Mouse (Mus musculus): ENCODE data around the gene Bcat2. TPM values are rescaled to one million over a fixed set of nuclear protein-coding genes. Genes with fewer than 3 reads are reported as not detected.

The Bcat2 gene
- total RNA-seq, 2 experiments from 2014 or later, result 38.9 to 69.1 TPM

Other genes with a start within 250 kb of the Bcat2 start
Only the 30 nearest of the 36 such genes appear.
- not detected in 2 replicates for gene Lin7b, start 199.6 kb upstream of the Bcat2 start, total RNA-seq (2014; fragmentation: Nextera tagmentation)
- gene Lin7b, start 199.6 kb upstream of the Bcat2 start, total RNA-seq (2017), result 1.9 TPM in 1 of 2 replicates, not detected in the other
- 259 and 270 TPM in 2 replicates for gene Snrnp70, start 174.4 kb upstream of the Bcat2 start, total RNA-seq (2014; fragmentation: Nextera tagmentation)
- gene Snrnp70, start 174.4 kb upstream of the Bcat2 start, total RNA-seq (2017), result 374 and 382 TPM in 2 replicates
- gene Kcna7, start 164.5 kb upstream of the Bcat2 start, total RNA-seq (2014; fragmentation: Nextera tagmentation), result not detected in 2 replicates
- gene Kcna7, start 164.5 kb upstream of the Bcat2 start, total RNA-seq (2017), result not detected in 2 replicates
- not detected in 2 replicates for gene Ntf5, start 156.5 kb upstream of the Bcat2 start, total RNA-seq (2014; fragmentation: Nextera tagmentation)
- gene Ntf5, start 156.5 kb upstream of the Bcat2 start, total RNA-seq (2017), result not detected in 2 replicates
- gene Lhb, start 149.3 kb upstream of the Bcat2 start, total RNA-seq (2014; fragmentation: Nextera tagmentation), result not detected in 2 replicates
- gene Lhb, start 149.3 kb upstream of the Bcat2 start, total RNA-seq (2017), result not detected in 2 replicates
- gene Gys1, start 135.3 kb upstream of the Bcat2 start, total RNA-seq (2014; fragmentation: Nextera tagmentation), result 27.1 and 32.4 TPM in 2 replicates
- gene Gys1, start 135.3 kb upstream of the Bcat2 start, total RNA-seq (2017), result 20.3 and 21.3 TPM in 2 replicates
- 90.0 and 147 TPM in 2 replicates for gene Ruvbl2, start 132.1 kb upstream of the Bcat2 start, total RNA-seq (2014; fragmentation: Nextera tagmentation)
- gene Ruvbl2, start 132.1 kb upstream of the Bcat2 start, total RNA-seq (2017), result 191 and 250 TPM in 2 replicates
- 1,113 and 1,886 TPM in 2 replicates for gene Ftl1, start 110.3 kb upstream of the Bcat2 start, total RNA-seq (2014; fragmentation: Nextera tagmentation)
- gene Ftl1, start 110.3 kb upstream of the Bcat2 start, total RNA-seq (2017), result 1,040 and 1,064 TPM in 2 replicates
- gene Bax, start 103.3 kb upstream of the Bcat2 start, total RNA-seq (2014; fragmentation: Nextera tagmentation), result 39.3 and 51.9 TPM in 2 replicates
- 28.7 and 34.2 TPM in 2 replicates for gene Bax, start 103.3 kb upstream of the Bcat2 start, total RNA-seq (2017)
- not detected in 2 replicates for gene Tulp2, start 88.3 kb upstream of the Bcat2 start, total RNA-seq (2014; fragmentation: Nextera tagmentation)
- gene Tulp2, start 88.3 kb upstream of the Bcat2 start, total RNA-seq (2017), result not detected in 2 replicates
- gene Gm45808, start 83.3 kb upstream of the Bcat2 start, total RNA-seq (2014; fragmentation: Nextera tagmentation), result not detected in 2 replicates
- gene Gm45808, start 83.3 kb upstream of the Bcat2 start, total RNA-seq (2017), result not detected in 2 replicates
- gene Dhdh, start 81.3 kb upstream of the Bcat2 start, total RNA-seq (2014; fragmentation: Nextera tagmentation), result 29.3 and 31.1 TPM in 2 replicates
- 18.4 and 20.2 TPM in 2 replicates for gene Dhdh, start 81.3 kb upstream of the Bcat2 start, total RNA-seq (2017)
- 184 and 207 TPM in 2 replicates for gene Nucb1, start 59.7 kb upstream of the Bcat2 start, total RNA-seq (2014; fragmentation: Nextera tagmentation)
- gene Nucb1, start 59.7 kb upstream of the Bcat2 start, total RNA-seq (2017), result 316 and 398 TPM in 2 replicates
- gene Ppp1r15a, start 43.9 kb upstream of the Bcat2 start, total RNA-seq (2014; fragmentation: Nextera tagmentation), result 8.3 and 22.1 TPM in 2 replicates
- 51.1 and 54.9 TPM in 2 replicates for gene Ppp1r15a, start 43.9 kb upstream of the Bcat2 start, total RNA-seq (2017)
- gene Plekha4, start 43.8 kb upstream of the Bcat2 start, total RNA-seq (2014; fragmentation: Nextera tagmentation), result not detected in 2 replicates
- 0.26 TPM in 1 of 2 replicates, not detected in the other for gene Plekha4, start 43.8 kb upstream of the Bcat2 start, total RNA-seq (2017)
- 4.4 TPM in 1 of 2 replicates, not detected in the other for gene Hsd17b14, start 15.3 kb upstream of the Bcat2 start, total RNA-seq (2014; fragmentation: Nextera tagmentation)
- gene Hsd17b14, start 15.3 kb upstream of the Bcat2 start, total RNA-seq (2017), result 0.26 and 0.41 TPM in 2 replicates
- not detected in 2 replicates for gene Fgf21, start 45.3 kb downstream of the Bcat2 start, total RNA-seq (2014; fragmentation: Nextera tagmentation)
- not detected in 2 replicates for gene Fgf21, start 45.3 kb downstream of the Bcat2 start, total RNA-seq (2017)
- not detected in 2 replicates for gene Fut1, start 47.1 kb downstream of the Bcat2 start, total RNA-seq (2014; fragmentation: Nextera tagmentation)
- gene Fut1, start 47.1 kb downstream of the Bcat2 start, total RNA-seq (2017), result not detected in 2 replicates
- gene Izumo1, start 51.7 kb downstream of the Bcat2 start, total RNA-seq (2014; fragmentation: Nextera tagmentation), result not detected in 2 replicates
- gene Izumo1, start 51.7 kb downstream of the Bcat2 start, total RNA-seq (2017), result 0.34 TPM in 1 of 2 replicates, not detected in the other
- gene Rasip1, start 57.3 kb downstream of the Bcat2 start, total RNA-seq (2014; fragmentation: Nextera tagmentation), result 0.15 TPM in 1 of 2 replicates, not detected in the other
- 0.93 TPM in 1 of 2 replicates, not detected in the other for gene Rasip1, start 57.3 kb downstream of the Bcat2 start, total RNA-seq (2017)
- gene Mamstr, start 69.8 kb downstream of the Bcat2 start, total RNA-seq (2014; fragmentation: Nextera tagmentation), result not detected in 2 replicates
- gene Mamstr, start 69.8 kb downstream of the Bcat2 start, total RNA-seq (2017), result 0.36 TPM in 1 of 2 replicates, not detected in the other
- 0.24 TPM in 1 of 2 replicates, not detected in the other for gene Fut2, start 96.2 kb downstream of the Bcat2 start, total RNA-seq (2014; fragmentation: Nextera tagmentation)
- not detected in 2 replicates for gene Fut2, start 96.2 kb downstream of the Bcat2 start, total RNA-seq (2017)
- gene Ntn5, start 113.9 kb downstream of the Bcat2 start, total RNA-seq (2014; fragmentation: Nextera tagmentation), result not detected in 2 replicates
- gene Ntn5, start 113.9 kb downstream of the Bcat2 start, total RNA-seq (2017), result not detected in 2 replicates
- gene Sec1, start 124.2 kb downstream of the Bcat2 start, total RNA-seq (2014; fragmentation: Nextera tagmentation), result not detected in 2 replicates
- gene Sec1, start 124.2 kb downstream of the Bcat2 start, total RNA-seq (2017), result not detected in 2 replicates
- not detected in 2 replicates for gene Car11, start 129.7 kb downstream of the Bcat2 start, total RNA-seq (2014; fragmentation: Nextera tagmentation)
- gene Car11, start 129.7 kb downstream of the Bcat2 start, total RNA-seq (2017), result 0.09 TPM in 1 of 2 replicates, not detected in the other
- 1.7 and 3.1 TPM in 2 replicates for gene Dbp, start 134.9 kb downstream of the Bcat2 start, total RNA-seq (2014; fragmentation: Nextera tagmentation)
- gene Dbp, start 134.9 kb downstream of the Bcat2 start, total RNA-seq (2017), result 4.0 and 6.3 TPM in 2 replicates
- gene Rpl18, start 145.3 kb downstream of the Bcat2 start, total RNA-seq (2014; fragmentation: Nextera tagmentation), result 2,165 and 2,847 TPM in 2 replicates
- gene Rpl18, start 145.3 kb downstream of the Bcat2 start, total RNA-seq (2017), result 1,831 and 2,021 TPM in 2 replicates
- 14.9 and 26.4 TPM in 2 replicates for gene Sphk2, start 147.8 kb downstream of the Bcat2 start, total RNA-seq (2014; fragmentation: Nextera tagmentation)
- 10.0 and 10.6 TPM in 2 replicates for gene Sphk2, start 147.8 kb downstream of the Bcat2 start, total RNA-seq (2017)
- 0.34 and 0.90 TPM in 2 replicates for gene Fam83e, start 151.1 kb downstream of the Bcat2 start, total RNA-seq (2014; fragmentation: Nextera tagmentation)
- 0.39 and 0.77 TPM in 2 replicates for gene Fam83e, start 151.1 kb downstream of the Bcat2 start, total RNA-seq (2017)
- gene Spaca4, start 155.7 kb downstream of the Bcat2 start, total RNA-seq (2014; fragmentation: Nextera tagmentation), result not detected in 2 replicates
- not detected in 2 replicates for gene Spaca4, start 155.7 kb downstream of the Bcat2 start, total RNA-seq (2017)

All from granulocyte monocyte progenitor cell, adult 5-6 weeks (primary cell).